Mouse (Mus musculus) heart, postnatal 10 days (tissue): Measurements from ENCODE around the gene Pdyn. TPM values are rescaled to one million over a fixed set of nuclear protein-coding genes. Genes with fewer than 3 reads are reported as not detected.

Source experiments
- DNase-seq, 2 experiments: peaks; one replicate each; pipeline ENCODE4 v3.0.0; 2021
- intact Hi-C: fragments of 180-260 bp; cut with DNase I; formaldehyde crosslinking; loops from one replicate; pipeline ENCODE4 v1.15.1; 2025
- total RNA-seq, 2 experiments: library from RNA; stranded (reverse); gene quantifications; 2 replicates each; pipeline ENCODE4 v1.2.3; 2021

The Pdyn gene
- not detected for total RNA-seq

DNA sequence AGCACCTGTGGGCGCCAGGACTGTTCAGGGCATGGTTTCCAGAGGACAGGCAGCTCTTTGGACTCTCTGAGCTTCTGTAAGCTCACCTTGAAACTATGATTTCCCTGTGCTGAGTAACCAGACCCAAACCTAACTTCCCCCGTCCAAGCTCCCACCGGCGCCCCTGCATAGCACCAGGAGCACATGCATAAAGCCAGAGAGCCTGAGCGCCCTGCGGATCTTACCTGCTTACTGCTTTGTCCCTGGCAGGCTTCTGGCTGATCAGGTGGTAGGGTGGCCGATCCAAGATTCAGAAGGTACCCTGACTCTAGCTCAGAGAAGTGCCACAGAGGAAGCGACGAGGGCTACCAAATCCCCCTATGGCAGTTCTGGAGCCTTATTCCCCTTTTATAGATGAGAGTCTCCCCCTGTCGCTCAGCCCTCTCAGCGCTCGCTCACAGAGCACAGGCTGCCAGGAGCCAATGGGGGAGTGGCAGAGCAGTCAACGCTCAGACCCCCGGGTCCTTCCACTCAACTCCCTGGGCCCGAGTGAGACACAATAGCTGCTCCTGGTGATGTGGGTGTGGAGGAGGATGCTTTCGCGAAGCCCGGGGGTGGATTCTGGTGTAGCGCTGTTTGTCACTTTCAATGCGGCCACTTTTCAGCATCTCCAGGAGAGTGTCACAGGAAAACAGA lies at the start of gene Pdyn:
Gene Pdyn (minus strand): TSS at position 361 of the 675 bp plus-strand sequence.
- DNase-seq = no peak
- intact Hi-C loops = no loop called here

DNA sequence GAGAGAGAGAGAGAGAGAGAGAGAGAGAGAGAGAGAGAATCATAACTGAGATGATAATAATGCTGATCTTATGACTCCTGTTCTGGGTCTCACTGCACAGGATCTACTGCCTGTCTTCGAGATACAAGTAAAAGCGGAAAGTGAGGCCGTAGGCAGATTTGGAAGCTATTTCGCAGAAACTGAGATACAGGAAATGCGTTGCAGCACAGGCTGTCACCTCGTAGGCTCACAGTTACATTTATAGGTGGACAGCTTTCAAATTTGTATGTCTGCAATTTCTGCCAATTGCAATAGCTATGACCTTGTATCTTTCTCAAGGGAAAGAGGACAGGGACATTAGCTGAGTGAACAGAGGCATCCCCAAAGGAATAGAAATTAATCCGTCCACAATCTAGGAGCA lies 42.4 kb upstream of the Pdyn start:
- intact Hi-C loops = no loop called here
- DNase-seq = no peak

DNA sequence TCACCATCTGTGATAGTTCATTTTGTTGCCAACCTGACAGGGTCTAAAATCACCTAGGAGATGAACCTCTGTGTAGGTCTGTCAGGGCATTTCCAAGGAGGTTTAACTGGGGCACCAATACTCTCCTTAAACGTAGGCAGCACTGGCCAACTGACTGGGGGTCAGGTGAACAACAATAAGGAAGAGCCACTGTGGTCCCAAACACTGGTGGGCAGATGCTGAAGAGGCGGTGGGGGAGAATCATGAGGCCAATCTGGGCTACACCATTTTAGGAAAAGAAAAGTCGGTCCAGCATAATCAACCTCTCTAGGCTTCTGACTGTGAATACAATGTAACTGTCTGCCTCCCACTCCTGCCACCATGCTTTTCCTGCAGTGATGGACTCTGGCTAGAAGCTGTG lies 40.9 kb upstream of the Pdyn start:
- no peak for DNase-seq
- intact Hi-C loops = no loop called here

DNA sequence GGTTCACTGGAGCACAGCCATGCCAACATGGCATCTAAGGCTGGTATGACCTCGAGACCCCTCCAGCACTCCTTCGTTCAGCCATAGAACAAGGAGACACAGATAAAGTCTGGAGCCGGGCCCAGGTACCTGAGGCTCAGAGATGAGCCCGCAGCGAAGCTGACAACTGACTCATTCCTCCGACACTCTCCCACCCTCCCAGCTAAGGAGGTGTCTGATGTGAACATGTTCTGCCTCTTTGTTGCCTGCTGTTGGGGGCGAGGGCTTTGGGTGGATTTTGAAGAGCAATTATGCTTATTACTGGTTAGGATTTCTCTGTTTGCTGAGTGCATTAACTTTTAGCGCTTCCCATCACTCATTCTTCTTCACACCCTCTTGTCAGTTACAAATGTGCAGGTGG lies 34.4 kb upstream of the Pdyn start:
- intact Hi-C loops = no loop called here
- no peak for DNase-seq

DNA sequence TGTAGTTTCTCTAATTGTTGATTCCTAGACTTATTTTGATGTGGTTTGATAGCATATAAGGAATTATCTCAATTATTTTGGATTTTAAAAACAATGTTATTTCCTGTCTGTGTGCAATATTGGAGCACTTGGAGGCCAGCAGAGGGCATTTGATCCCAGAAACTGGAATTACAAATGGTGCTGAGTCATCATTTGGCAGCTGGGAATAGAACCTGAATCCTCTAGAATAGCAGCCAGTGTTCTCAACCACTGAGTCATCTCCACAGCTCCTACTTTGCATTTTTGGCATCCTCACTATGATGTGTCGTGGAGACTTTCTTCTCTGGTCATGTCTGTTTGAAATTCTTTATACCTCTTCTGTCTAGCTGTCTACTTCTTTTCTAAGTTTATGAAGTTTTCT lies 30.0 kb upstream of the Pdyn start:
- intact Hi-C loops = no loop called here
- peak in 1 of 2 experiments; percentile 7 for DNase-seq

DNA sequence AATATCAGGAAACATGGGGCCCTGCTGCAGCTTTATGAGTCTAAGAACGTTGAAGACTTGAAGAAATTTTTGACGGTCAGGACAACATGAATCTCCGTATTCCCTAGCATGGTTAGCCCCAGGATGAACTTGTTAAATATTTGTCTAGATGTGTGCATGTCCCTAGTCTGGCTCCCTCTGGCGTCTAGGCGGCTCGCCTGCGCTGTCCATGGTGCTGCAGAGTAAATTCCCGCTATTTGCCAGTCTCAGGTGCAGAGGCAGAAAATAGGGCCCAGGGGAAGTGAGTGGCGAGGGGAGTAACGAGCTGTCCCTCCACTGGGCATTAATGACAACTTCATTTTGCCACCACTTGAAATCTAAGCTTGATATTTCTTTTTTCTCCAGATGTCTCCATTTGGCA lies 16.0 kb upstream of the Pdyn start:
- DNase-seq = peak; percentile 65 to 82
- intact Hi-C loops = loop anchor here (5.0 kb wide), 2 partner anchors 157 to 213 kb away; no protein-coding TSS in a partner anchor

DNA sequence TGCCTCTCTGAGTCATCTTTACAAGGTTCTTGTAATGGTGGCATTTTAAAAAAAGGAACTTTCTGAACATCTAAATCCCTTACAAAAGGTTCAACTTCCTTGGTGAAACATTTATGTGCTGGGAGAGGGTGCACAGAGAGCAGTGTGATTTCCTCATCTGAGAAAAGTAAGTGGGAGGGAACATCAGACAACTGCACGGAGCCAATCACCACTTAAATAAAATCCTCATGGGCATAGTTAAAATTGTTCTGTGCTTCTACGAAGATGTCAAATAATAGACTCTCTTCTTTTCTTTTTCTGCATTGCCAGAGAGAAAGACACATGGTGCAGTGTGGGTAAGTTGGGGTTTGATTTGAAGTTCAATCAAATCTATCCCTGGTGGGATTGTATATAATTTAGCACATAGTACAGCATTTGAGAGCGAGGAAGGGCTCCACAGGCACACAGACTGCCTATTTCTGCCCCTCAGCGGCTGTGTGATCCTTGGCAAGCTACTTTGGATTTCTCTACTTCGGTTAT lies 13.4 kb upstream of the Pdyn start:
- DNase-seq = no peak
- intact Hi-C loops = no loop called here

DNA sequence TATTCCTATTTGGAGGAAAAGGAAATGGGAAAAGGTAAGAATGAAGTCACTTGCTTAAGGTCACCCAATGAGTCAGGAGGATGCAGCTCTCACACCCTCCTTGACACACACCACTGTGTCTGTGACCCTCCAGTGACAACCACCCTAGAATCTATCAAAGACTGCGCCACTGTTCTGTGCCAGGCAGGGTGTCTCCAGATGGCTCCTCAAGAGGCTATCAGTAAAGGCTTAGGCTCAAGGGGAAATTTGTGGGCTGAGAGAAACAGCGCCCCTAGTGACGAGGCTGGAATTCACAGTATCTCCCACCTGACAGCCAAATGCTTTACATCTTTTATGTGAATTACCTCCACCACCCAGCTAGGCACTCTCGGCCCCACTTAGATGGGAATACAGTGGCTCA lies 3.6 kb downstream of the Pdyn start:
- intact Hi-C loops = no loop called here
- peak; percentile 32 to 58 for DNase-seq

DNA sequence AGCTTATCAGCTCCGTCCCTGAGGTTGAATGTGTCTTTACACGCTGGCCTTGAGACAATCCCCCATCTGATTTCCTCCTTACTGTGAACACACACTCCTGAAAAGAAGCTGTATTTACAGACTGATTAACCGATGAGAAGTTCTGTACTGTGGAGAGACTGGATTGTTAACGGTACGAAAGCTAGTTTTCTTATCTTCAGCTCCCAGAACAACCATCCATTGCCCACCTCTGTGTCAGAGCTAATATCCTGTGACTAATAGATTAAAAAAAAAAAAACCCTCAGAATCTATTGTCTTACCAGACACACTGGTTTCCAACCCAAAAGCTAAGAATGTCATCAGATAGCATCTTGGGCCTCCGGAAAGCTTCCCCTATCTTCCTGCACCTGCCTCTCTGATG lies 5.3 kb downstream of the Pdyn start:
- intact Hi-C loops = no loop called here
- DNase-seq = no peak

DNA sequence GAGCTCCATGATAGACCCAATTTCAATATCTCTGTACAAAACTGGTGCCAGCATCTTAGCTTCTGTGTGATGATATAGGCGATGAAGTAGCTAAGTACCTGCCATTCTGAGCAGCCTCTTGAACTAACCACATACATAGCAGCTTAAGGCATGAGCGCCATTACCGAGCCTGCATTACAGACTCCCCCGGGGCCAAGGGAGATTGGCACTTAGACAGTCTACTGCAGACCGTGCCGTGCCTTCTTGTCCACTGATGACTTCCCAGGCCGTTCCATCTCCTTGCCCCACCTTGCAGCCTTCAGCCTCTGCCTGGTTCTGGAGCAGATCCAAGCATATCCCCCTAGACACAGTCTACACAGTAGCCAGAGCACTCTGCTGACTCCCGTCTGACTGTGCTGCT lies 7.0 kb downstream of the Pdyn start:
- DNase-seq = no peak
- intact Hi-C loops = no loop called here

DNA sequence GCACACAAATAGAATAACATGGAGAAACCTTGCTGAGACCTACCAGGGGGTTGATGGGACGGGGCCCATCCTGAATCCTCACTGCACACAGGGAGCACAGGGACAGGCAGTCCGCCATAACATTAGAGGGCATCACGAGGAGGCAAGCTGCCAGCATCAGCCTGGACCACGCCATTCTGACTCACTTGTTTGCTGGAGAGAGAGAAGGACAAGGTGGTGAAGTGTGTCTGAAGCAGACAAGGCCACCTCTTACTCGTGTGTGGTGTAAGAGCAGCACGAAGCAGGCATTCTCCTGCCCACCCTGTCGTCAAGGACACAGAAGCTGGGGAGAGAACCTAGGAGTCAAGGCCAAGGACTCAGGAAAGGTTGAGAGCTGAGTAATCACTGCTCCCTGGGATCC lies 9.9 kb downstream of the Pdyn start:
- DNase-seq = peak in 1 of 2 experiments; percentile 8
- intact Hi-C loops = no loop called here

DNA sequence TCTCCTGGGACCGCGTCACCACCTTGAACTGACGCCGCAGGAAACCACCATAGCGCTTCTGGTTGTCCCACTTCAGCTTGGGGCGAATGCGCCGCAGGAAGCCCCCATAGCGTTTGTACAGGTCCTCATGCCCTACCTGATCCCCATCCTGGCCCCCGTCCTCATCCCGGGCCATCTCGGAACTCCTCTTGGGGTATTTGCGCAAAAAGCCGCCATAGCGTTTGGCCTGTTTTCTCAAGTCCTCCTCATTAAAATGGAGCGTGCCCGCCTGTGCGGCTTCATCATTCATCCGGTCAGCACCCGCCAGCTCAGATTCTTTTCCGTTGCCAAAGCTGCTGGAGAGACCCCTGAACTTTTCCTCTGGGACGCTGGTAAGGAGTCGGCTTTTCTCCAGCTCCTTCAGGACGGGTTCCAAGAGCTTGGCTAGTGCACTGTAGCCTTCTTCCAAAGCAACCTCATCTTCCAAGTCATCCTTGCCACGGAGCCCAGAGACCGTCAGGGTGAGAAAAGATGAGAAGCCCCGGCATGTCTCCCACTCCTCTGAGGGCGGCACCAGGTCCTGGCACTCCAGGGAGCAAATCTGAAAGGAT lies 11.5 kb downstream of the Pdyn start:
- no peak for DNase-seq
- intact Hi-C loops = no loop called here

DNA sequence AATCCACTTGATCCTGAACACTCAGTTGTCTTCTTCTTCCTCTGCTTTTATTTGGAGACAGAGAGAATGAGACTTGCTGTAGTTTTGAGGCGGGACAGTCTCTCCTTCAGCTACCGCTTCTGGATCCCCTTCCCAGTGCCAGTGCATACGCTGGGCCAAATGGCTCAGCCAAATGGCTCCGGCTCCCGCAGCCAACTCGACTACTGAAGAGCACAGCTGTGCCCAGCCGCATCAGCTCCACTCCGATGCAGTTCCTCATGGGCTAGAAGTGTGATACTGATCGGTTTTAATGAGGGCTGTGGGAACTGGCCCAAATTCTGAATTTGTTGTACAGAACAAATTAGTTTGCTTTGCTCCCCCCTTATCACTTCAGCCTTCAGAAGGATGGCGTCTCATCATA lies 12.7 kb downstream of the Pdyn start:
- intact Hi-C loops = no loop called here
- no peak for DNase-seq

DNA sequence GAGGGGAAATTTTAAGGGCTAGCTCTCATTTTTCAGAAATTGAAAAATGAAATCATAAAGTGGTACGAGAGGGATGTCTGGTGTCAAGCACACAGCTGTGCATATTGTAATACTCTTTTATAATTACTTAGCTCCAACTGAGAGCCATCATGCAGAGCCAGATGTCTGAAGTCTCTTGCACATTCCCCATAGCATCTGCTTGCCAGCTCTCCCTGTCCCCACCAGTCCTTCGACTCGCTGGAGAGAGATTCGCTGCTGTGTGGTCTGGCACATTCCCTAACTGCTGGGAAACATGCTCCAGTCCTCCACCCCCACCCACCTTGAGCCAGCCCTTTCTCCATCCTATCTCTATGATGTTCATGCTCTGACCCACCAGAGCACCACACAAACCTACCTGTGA lies 15.6 kb downstream of the Pdyn start:
- intact Hi-C loops = no loop called here
- DNase-seq = peak in 1 of 2 experiments; percentile 8

DNA sequence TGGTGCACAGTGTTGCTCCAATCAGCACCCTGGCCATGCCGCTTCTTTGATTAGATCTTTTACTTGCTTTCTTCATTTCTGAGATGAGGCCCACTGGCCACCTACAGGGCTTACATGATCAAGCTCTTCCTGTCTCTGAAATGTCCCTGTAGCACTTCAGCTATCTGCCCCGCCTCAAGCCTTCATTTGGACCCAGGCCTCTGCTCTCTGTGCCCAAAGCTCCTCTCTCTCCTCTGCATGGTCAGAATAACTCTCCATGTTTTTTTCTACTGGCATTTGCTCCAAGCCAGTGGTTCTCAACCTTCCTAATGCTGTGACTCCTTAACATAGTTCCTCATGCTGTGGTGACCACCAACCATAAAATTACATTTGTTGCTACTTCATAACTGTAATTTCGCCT lies 19.4 kb downstream of the Pdyn start:
- no peak for DNase-seq
- intact Hi-C loops = no loop called here

DNA sequence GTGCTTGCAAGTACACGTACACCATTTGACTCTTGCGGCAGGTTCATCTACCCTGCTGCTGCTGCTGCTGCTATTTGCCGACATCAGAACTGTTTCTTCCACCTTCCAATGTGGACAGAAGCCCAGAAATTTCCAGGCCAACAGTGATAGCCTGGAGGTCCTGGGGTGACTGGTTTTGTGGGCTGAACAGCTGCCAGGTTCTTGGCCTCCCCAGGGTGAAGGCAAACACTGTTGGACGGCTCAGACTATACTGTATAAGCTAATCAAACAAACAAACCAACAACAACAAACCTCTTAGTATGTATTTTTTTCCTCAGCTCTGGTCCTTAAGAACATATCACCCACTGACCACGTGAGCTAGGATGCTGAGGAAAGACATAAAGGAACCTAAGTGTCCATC lies 20.6 kb downstream of the Pdyn start:
- no peak for DNase-seq
- intact Hi-C loops = loop anchor here (5.0 kb wide), 1 partner anchor 378 kb away; no protein-coding TSS in a partner anchor

DNA sequence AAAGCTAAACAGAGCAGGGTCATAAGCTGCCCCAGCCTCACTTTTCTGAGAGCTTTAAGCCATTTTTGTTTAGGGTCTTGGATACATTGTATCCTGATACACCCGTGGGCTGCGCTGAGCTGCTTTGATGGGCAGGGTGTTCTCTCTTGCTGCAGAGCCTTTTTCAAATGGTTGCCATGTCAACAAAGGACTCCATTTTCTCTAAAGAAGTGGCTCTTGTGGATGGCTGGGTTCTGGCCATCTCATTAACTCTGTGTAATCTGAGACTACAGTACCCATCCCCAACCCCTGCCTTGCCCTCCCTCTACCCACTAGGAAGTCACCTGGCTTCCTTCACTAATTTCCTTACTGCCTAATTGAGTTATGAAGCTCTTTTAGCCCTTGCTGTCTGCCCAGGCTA lies 22.0 kb downstream of the Pdyn start:
- DNase-seq = no peak
- intact Hi-C loops = loop anchor here (5.0 kb wide), 1 partner anchor 380 kb away; no protein-coding TSS in a partner anchor

DNA sequence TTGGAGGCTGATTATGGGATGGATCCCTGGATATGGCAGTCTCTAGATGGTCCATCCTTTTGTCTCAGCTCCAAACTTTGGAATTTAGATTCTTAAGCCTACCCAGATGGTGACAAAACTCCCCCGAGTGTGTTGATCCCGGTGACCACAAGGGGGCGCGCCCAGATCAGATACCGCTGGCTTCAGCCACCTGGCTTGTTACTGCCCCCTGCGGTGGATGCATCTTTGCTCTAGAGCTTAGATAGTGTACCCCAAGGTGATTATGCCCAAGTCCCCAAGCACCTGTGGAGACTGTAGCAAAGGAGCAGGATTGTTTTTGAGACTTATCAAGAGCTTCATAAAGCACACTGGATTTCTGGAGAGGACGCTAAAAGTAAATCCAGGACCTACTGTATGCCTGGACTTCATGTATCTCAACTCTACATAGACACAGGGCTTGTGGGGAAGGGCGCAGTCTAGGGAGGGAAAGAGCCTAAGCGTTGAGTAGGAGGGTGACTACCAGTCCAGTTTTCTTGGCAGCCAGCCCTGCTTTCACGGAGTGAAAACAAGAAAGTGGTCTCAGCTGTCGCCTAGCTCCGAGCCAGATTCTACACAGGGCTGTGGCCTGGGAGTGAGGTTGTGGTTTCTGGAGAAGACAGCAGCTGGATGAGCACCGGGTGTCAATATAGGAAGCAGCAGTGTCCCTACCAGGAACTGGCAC lies 24.6 kb downstream of the Pdyn start:
- peak; percentile 75 to 90 for DNase-seq
- intact Hi-C loops = loop anchor here (1.0 to 5.0 kb wide), 3 partner anchors 175 to 382 kb away; no protein-coding TSS in a partner anchor

DNA sequence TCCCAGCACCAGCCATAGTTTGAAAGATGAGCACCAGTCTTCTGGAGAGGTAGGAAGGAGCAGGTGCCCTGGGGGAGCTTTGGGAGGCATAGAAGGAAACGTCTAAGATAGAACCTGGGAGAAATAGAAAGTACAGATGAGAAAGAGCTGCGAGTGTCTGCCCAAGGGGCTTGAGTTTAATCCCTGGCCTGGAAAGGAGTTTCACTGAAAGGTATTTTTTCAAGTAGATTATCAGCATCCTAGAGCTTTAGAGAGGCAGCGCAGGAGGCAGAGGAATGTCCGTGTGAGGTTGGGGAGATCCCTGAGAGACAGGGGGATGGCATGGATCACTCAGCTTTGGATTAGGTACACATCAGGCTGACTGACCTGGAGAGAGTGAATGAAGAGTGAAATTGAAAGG lies 27.7 kb downstream of the Pdyn start:
- intact Hi-C loops = no loop called here
- no peak for DNase-seq

DNA sequence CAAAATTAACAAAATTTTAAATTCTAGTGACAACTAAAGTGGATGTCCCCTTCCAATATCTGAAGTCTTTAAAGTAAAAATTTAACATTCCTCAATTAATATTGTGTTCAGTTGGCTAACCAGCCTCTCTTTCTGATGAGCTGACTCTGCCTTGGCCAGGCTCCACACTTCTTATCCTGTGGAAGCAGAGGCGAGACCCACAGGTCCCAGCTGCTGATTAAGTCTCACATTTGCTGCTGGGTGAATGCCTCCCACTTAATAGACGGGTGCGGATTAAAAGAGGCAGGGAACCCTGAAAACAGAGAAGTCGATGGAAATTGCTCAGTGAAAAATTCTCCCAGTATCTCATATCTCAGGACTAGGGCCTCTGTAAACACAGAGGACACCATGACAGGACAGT lies 37.2 kb downstream of the Pdyn start:
- intact Hi-C loops = no loop called here

DNA sequence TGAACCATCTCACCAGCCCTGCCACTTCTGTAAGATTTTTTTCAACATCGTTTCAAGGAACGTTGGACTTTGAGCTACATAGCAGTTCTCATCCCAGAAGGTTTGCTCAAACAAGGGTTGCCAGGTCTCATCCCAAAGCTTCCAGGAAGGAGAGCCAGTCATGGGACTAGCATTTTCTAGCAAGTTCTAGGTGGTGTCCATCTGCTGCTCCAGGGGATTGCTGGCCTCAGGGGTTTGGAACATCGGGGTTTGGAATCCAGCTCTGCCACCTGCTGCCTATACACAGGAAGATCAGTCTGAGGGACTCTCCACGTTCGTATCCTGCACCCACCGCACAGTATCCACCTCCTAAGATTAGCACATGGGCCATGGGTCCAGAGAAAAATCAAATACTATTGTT lies 39.6 kb downstream of the Pdyn start:
- peak; percentile 40 to 43 for DNase-seq
- intact Hi-C loops = loop anchor here (1.0 kb wide), 1 partner anchor 158 kb away; no protein-coding TSS in a partner anchor

More for the DNA sequence above, 37.2 kb downstream of the Pdyn start:
- peak in 1 of 2 experiments; percentile 13 for DNase-seq

DNA sequence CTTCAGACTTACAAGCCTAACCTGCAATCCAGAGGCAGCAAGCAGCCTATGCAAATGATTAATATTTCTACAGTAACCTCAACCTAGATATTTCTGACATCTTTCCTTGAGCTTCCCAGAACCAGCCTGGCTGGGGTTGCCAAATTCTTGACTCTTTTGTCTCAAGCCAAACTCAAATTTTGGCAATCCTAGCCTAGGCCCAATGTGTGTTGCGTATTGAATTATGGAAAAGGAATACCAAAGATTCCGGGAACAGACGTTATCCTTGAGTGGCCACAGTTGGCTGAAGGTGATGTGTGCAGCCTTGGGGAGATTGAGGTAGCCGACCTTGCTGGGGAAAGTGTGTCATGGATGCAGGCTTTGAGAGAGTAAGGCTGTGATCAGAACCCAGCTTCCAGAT lies 40.8 kb downstream of the Pdyn start:
- DNase-seq = no peak
- intact Hi-C loops = no loop called here
